Mouse (Mus musculus): ENCODE measurements at regions not wholly inside any gene's neighbourhood (a gene's known extent, or its start where the extent isn't known, plus 50 kb on each side); places are given as distances from the start of the nearest gene placed in this dataset.

DNA sequence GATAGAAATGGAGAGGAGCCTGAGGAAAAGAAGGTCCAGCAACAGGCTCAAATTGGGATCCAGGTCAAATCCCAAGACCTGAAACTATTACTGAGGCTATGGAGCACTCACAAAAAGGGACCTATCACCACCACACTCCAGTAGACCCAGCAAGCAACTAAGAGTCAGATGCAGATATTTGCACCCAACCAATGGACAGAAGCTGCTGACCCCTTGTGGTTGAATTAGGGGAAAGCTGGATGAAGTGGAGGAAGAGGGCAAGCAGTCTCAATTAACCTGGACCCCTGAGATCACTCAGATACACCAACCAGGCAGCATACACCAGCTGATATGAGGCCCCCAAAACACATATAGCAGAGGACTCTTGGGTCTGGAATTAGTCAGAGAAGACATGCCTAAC, 938.1 kb upstream of the Lrfn5 start:
- DNase-seq (ENCODE audit: low read depth), result peak; percentile 0
